Mouse (Mus musculus) neural tube, embryonic 11.5 days (tissue): ENCODE data around the gene Olfr149. TPM values are rescaled to one million over a fixed set of nuclear protein-coding genes. Genes with fewer than 3 reads are reported as not detected.
"Not testable (repeated sequence)": the region's sequence is repeated elsewhere in the genome, so short reads cannot be mapped to it uniquely, and the experiment has no call there.

ENCODE experiments used
- ATAC-seq: fragments of 200-750 bp; cut with Nextera tagmentation; 2 replicates; pipeline ENCODE4 v1.8.0; 2017; ENCODE audit warnings: moderate number of reproducible peaks, mild to moderate bottlenecking, moderate TSS enrichment, moderate library complexity; ENCODE audit not compliant: insufficient read depth, low FRiP score, low TSS enrichment
- DNase-seq: peaks from one replicate; pipeline ENCODE4 v3.0.0-alpha.2; 2015; ENCODE audit warnings: low spot score
- H3K27ac ChIP-seq: fragments of 300-500 bp; sonication (generic); 2 replicates; pipeline ENCODE4 v1.5.1; 2014; ENCODE audit warnings: low read depth, mild to moderate bottlenecking, low read length
- H3K27me3 ChIP-seq: fragments of 300-500 bp; sonication (generic); 2 replicates; pipeline ENCODE4 v1.6.1; 2014; ENCODE audit warnings: mild to moderate bottlenecking, low read length, mixed read lengths; ENCODE audit not compliant: control insufficient read depth, insufficient read depth
- H3K36me3 ChIP-seq: fragments of 300-500 bp; sonication (generic); 2 replicates; pipeline ENCODE4 v1.6.1; 2014; ENCODE audit warnings: mild to moderate bottlenecking, low read length, moderate library complexity, mixed read lengths; ENCODE audit not compliant: control insufficient read depth, insufficient read depth
- H3K4me1 ChIP-seq: fragments of 300-500 bp; sonication (generic); 2 replicates; pipeline ENCODE4 v1.6.1; 2014; ENCODE audit warnings: low read length, mixed read lengths; ENCODE audit not compliant: control insufficient read depth, insufficient read depth
- H3K4me2 ChIP-seq: fragments of 300-500 bp; sonication (generic); 2 replicates; pipeline ENCODE4 v1.6.1; 2014; ENCODE audit warnings: low read depth, mild to moderate bottlenecking, moderate library complexity
- H3K4me3 ChIP-seq: fragments of 300-500 bp; sonication (generic); 2 replicates; pipeline ENCODE4 v1.5.1; 2014; ENCODE audit warnings: low read depth, low read length
- H3K9ac ChIP-seq: fragments of 300-500 bp; sonication (generic); 2 replicates; pipeline ENCODE4 v1.6.1; 2014; ENCODE audit warnings: mild to moderate bottlenecking, low read length
- H3K9me3 ChIP-seq: fragments of 300-500 bp; sonication (generic); 2 replicates; pipeline ENCODE4 v1.6.1; 2016; ENCODE audit warnings: low read length; ENCODE audit not compliant: control insufficient read depth
- WGBS: fragments of 180-500 bp; shearing (Covaris S2); extraction: QIAGEN DNeasy Blood & Tissue Kit; methylation state at CpG from one replicate; pipeline ENCODE4 v1.1.7; 2014; 5-methylcytosine and 5-hydroxymethylcytosine counted together
- polyA plus RNA-seq: library from polyadenylated mRNA; unstranded; fragments of >200 nt; fragmentation: Nextera tagmentation; extraction: Ambion mirVana; gene quantifications from 2 replicates; pipeline ENCODE4 v1.2.1, GENCODE M21; 2014

The Olfr149 gene
- not detected in 2 replicates for polyA plus RNA-seq

- Histone ChIP-seq H3K27me3 (no peaks in the 10 kb centered on the region), H3K9ac (no peak within 1 kb of the TSS), H3K36me3 (no peaks in the 10 kb centered on the region), H3K4me2 (no peak within 1 kb of the TSS), H3K9me3 (no peaks in the 10 kb centered on the region), H3K4me1 (no peaks in the 10 kb centered on the region), H3K4me3 (no peak within 1 kb of the TSS), H3K27ac (no peak within 1 kb of the TSS)
- DNase-seq: no peak
- ATAC-seq: no peak
These were observed at the start of gene Olfr149 for GRCm38 (mm10) chr9:39707017-39707416. TSS of gene Olfr149 (minus strand) at chr9:39707117.

GRCm38 (mm10) chr9:39746428-39746827 is 39.5 kb upstream of the Olfr149 start:
- Histone ChIP-seq H3K27me3 (no peaks in the 10 kb centered on the region), H3K9me3 (no peaks in the 10 kb centered on the region), H3K4me1 (no peaks in the 10 kb centered on the region), H3K27ac (no peak overlapping the region), H3K4me2 (no peak overlapping the region), H3K4me3 (no peak overlapping the region), H3K9ac (no peak overlapping the region), H3K36me3 (no peaks in the 10 kb centered on the region)
- WGBS: 83% methylated on average over 1 of the region's 1 CpGs
- DNase-seq (no peak), ATAC-seq (no peak)

- Histone ChIP-seq H3K27me3 (no peaks in the 10 kb centered on the region), H3K4me3 (no peak within 1 kb of the TSS), H3K9me3 (no peaks in the 10 kb centered on the region), H3K36me3 (no peaks in the 10 kb centered on the region), H3K4me1 (no peaks in the 10 kb centered on the region), H3K27ac (no peak within 1 kb of the TSS), H3K9ac (no peak within 1 kb of the TSS), H3K4me2 (no peak within 1 kb of the TSS)
- no peak for DNase-seq
- no peak for ATAC-seq
These were observed 39.0 kb upstream of the Olfr149 start, which contains the start of gene Olfr967 for GRCm38 (mm10) chr9:39745949-39746348. TSS of gene Olfr967 (plus strand) at chr9:39746249.

GRCm38 (mm10) chr9:39740741-39741140 is 33.8 kb upstream of the Olfr149 start:
- Histone ChIP-seq H3K4me3 (no peak overlapping the region), H3K36me3 (no peaks in the 10 kb centered on the region)
- WGBS: 100% methylated on average over 1 of the region's 1 CpGs

GRCm38 (mm10) chr9:39730678-39731077 is 23.8 kb upstream of the Olfr149 start, which contains the start of gene Olfr150:
TSS of gene Olfr150 (plus strand) at chr9:39730978.
- H3K9me3 ChIP-seq: no peaks in the 10 kb centered on the region
- no peak within 1 kb of the TSS for H3K4me2 ChIP-seq

More at GRCm38 (mm10) chr9:39740741-39741140, 33.8 kb upstream of the Olfr149 start:
- Histone ChIP-seq H3K27me3 (no peaks in the 10 kb centered on the region), H3K4me2 (no peak overlapping the region), H3K4me1 (no peaks in the 10 kb centered on the region), H3K9ac (no peak overlapping the region), H3K9me3 (no peaks in the 10 kb centered on the region), H3K27ac (no peak overlapping the region)
- no peak for ATAC-seq
- no peak for DNase-seq

GRCm38 (mm10) chr9:39711053-39711452 is 4.1 kb upstream of the Olfr149 start, which contains the start of gene Olfr965:
TSS of gene Olfr965 (plus strand) at chr9:39711353.
- H3K4me1 ChIP-seq: no peaks in the 10 kb centered on the region
- H3K27ac ChIP-seq: no peak within 1 kb of the TSS
- no peak for ATAC-seq
- no peaks in the 10 kb centered on the region for H3K36me3 ChIP-seq
- H3K9ac ChIP-seq: no peak within 1 kb of the TSS
- no peaks in the 10 kb centered on the region for H3K27me3 ChIP-seq
- no peaks in the 10 kb centered on the region for H3K9me3 ChIP-seq
- H3K4me2 ChIP-seq: no peak within 1 kb of the TSS
- no peak within 1 kb of the TSS for H3K4me3 ChIP-seq
- no peak for DNase-seq

More at GRCm38 (mm10) chr9:39730678-39731077, 23.8 kb upstream of the Olfr149 start, which contains the start of gene Olfr150:
- no peaks in the 10 kb centered on the region for H3K27me3 ChIP-seq
- no peak for ATAC-seq
- no peak within 1 kb of the TSS for H3K9ac ChIP-seq
- no peaks in the 10 kb centered on the region for H3K4me1 ChIP-seq
- H3K27ac ChIP-seq: no peak within 1 kb of the TSS
- DNase-seq: no peak
- no peaks in the 10 kb centered on the region for H3K36me3 ChIP-seq
- H3K4me3 ChIP-seq: no peak within 1 kb of the TSS

- no peaks in the 10 kb centered on the region for H3K9me3 ChIP-seq
- no peak overlapping the region for H3K27ac ChIP-seq
- no peaks in the 10 kb centered on the region for H3K36me3 ChIP-seq
- no peak for DNase-seq
- H3K4me3 ChIP-seq: no peak overlapping the region
- no peak for ATAC-seq
- no peak overlapping the region for H3K9ac ChIP-seq
- H3K27me3 ChIP-seq: no peaks in the 10 kb centered on the region
- 79% methylated on average over 3 of the region's 3 CpGs for WGBS
- no peak overlapping the region for H3K4me2 ChIP-seq
- H3K4me1 ChIP-seq: no peaks in the 10 kb centered on the region
These were observed 2.0 kb upstream of the Olfr149 start for GRCm38 (mm10) chr9:39708958-39709357.

GRCm38 (mm10) chr9:39701123-39701522 is 5.8 kb downstream of the Olfr149 start:
- not testable (repeated sequence) for H3K27ac ChIP-seq, H3K27me3 ChIP-seq, H3K4me1 ChIP-seq, ATAC-seq, H3K9ac ChIP-seq, H3K9me3 ChIP-seq, H3K36me3 ChIP-seq, H3K4me3 ChIP-seq, H3K4me2 ChIP-seq, DNase-seq
- 84% methylated on average over 6 of the region's 8 CpGs for WGBS

GRCm38 (mm10) chr9:39679280-39679679 is 27.6 kb downstream of the Olfr149 start:
- Histone ChIP-seq H3K27me3 (no peaks in the 10 kb centered on the region), H3K36me3 (no peaks in the 10 kb centered on the region), H3K4me1 (no peaks in the 10 kb centered on the region), H3K27ac (no peak overlapping the region), H3K4me2 (no peak overlapping the region), H3K9ac (no peak overlapping the region), H3K4me3 (no peak overlapping the region), H3K9me3 (no peaks in the 10 kb centered on the region)
- 64% methylated on average over 2 of the region's 2 CpGs for WGBS
- ATAC-seq (no peak), DNase-seq (no peak)
